Mouse (Mus musculus) forebrain, embryonic 10.5 days (tissue): ENCODE measurements around the gene Ly6g5b. TPM values are rescaled to one million over a fixed set of nuclear protein-coding genes. Genes with fewer than 3 reads are reported as not detected.
A peak's percentile ranks its signal among the peaks of the same experiment; 100 is the strongest.

ENCODE experiments used
- DNase-seq: peaks from one replicate; pipeline ENCODE4 v3.0.0-alpha.2; 2017; ENCODE audit warnings: low spot score; ENCODE audit errors: extremely low spot score
- H3K27ac ChIP-seq: fragments of 300-500 bp; sonication (generic); 2 replicates; pipeline ENCODE4 v1.5.1; 2016; ENCODE audit warnings: mild to moderate bottlenecking
- H3K27me3 ChIP-seq: fragments of 300-500 bp; sonication (generic); 2 replicates; pipeline ENCODE4 v1.6.1; 2016; ENCODE audit warnings: mild to moderate bottlenecking; ENCODE audit not compliant: poor library complexity, severe bottlenecking
- H3K36me3 ChIP-seq: fragments of 300-500 bp; sonication (generic); replicated peaks from 2 replicates; pipeline ENCODE4 v1.6.1; 2016; ENCODE audit warnings: mild to moderate bottlenecking, moderate library complexity
- H3K4me1 ChIP-seq: fragments of 300-500 bp; sonication (generic); 2 replicates; pipeline ENCODE4 v1.6.1; 2016
- H3K4me3 ChIP-seq: fragments of 300-500 bp; sonication (generic); 2 replicates; pipeline ENCODE4 v1.5.1; 2016; ENCODE audit warnings: mild to moderate bottlenecking, moderate library complexity
- H3K9me3 ChIP-seq: fragments of 300-500 bp; sonication (generic); 2 replicates; pipeline ENCODE4 v1.6.1; 2016; ENCODE audit warnings: mild to moderate bottlenecking, moderate library complexity
- WGBS: fragments of 180-500 bp; shearing (Covaris S2); methylation state at CpG from one replicate; pipeline ENCODE4 v1.1.7; 2016; 5-methylcytosine and 5-hydroxymethylcytosine counted together
- polyA plus RNA-seq: library from polyadenylated mRNA; unstranded; fragments of >200 nt; fragmentation: Nextera tagmentation; extraction: Ambion mirVana; gene quantifications from 2 replicates; pipeline ENCODE4 v1.2.1, GENCODE M21; 2016

Ly6g5b gene
- 1.2 and 1.4 TPM in 2 replicates for polyA plus RNA-seq

DNA sequence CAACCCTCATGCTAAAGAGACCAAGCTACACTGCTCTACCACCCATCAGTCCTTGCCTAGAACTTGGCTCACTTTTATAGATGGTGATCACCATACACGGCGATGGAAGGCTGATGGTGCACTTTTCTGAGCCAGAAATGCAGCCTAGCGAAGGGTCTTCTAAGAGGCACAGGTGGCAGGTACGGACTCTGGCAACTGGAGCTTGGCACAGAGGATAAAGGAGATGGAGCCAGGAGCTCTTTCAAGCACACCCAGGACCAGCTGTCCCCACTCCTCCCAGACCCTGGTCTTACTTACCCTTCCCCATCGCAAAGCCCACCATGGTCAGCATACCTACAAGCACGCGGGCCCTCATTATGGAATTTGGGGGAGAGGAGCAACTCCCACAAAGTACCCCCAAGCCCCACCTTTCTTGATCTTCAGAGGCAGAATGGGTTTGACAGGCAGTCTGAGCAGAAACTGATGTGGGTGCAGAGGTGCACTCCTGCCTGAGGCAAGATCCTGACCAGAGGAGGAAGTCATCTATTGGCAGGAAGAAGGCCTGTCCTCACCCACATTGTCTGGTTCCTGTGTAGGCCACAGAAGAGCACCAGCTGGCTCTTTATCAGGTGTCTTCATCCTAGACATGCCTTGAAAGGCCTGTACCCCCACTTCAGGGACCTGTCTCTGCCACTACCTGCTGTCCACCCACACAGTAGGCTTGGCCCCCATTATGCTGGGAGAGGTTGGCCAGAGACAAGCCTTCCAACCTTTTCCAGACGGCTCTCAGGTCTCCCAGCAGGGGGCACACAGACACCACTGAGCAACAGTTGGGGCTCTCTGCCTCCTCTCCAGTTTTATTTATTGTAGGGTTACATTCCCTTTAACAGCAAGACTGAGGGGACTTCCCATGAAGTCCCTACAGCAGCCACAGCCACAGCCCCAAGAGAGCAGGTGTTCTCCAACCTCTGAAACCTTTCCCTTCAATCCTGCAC is at the start of gene Ly6g5b:
TSS of gene Ly6g5b (minus strand) at position 383 of the 974 bp plus-strand sequence.
- H3K36me3 ChIP-seq: peaks cover 60% of the 10 kb centered on the region
- no peak for DNase-seq

DNA sequence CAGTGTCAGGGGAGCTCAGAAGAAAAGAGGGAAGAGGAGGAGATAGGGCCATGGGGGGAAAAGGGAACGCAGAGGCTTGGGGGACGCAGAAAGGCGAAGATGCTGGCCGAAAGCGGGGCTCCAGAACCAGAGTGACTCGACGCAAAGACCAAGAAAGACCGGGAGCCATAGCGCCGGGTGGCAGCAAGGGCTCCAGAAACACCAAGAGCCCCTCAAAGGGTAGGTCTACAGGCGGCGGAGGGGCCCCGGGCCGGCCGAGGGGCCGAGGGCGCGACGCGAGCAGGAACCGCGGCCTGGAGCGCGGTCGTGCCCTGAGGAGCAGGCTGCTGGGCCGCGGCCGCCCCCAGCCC is 49.0 kb upstream of the Ly6g5b start:
- 1% methylated on average over 27 of the region's 28 CpGs for WGBS

More for the DNA sequence above, at the start of gene Ly6g5b:
- Histone ChIP-seq H3K4me3 (no peak within 1 kb of the TSS; the same call in 1 of the 2 replicates), H3K9me3 (no peaks in the 10 kb centered on the region), H3K4me1 (peaks cover 9% of the 10 kb centered on the region), H3K27ac (no peak within 1 kb of the TSS), H3K27me3 (no peaks in the 10 kb centered on the region)
- 89% methylated on average over 8 of the region's 8 CpGs for WGBS

DNA sequence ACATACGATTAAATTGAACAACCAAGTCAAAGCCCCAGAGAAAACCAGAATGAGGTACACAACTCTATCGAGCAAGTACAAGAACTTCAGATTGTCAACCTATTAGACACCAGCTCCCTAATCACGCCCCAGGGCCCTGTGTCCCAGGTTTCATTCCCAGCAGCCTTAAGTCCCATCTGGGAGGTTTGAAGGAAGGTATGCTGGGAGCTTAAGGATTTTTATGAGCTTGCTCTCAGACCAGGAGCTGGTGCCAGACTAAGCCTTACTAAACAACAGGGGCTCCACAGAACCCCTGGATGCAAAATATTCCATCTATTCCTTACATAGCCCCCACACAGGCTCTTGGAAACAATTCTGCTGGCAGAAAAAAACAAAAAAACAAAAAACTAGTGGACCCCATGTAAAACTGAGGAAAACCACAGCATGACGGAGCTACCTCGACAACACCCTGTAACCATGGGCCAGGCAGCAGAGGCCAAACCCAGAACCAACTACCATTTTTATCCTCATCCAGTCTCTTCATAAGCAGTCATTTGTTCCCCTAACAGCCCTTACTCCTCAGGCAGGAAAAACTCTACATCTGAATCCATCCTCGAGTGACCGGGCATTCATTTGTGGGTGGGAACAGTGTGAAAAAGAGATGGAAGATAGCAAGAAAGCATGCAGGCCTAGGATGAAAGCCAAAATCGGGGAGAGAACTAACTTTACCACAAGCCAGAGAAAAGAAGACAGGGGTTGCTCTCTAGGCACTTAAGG is 48.3 kb upstream of the Ly6g5b start:
- Histone ChIP-seq H3K9me3 (no peaks in the 10 kb centered on the region), H3K27ac (peak overlapping the region; percentile 99), H3K27me3 (no peaks in the 10 kb centered on the region), H3K4me1 (peaks cover 38% of the 10 kb centered on the region), H3K36me3 (peaks cover 49% of the 10 kb centered on the region), H3K4me3 (peak overlapping the region; percentile 99)
- WGBS: 26% methylated on average over 8 of the region's 8 CpGs
- DNase-seq: no peak

More for the DNA sequence above, 49.0 kb upstream of the Ly6g5b start:
- Histone ChIP-seq H3K27ac (peak overlapping the region; percentile 99), H3K9me3 (no peaks in the 10 kb centered on the region), H3K4me1 (peaks cover 38% of the 10 kb centered on the region), H3K36me3 (peaks cover 42% of the 10 kb centered on the region), H3K4me3 (peak overlapping the region; percentile 99), H3K27me3 (no peaks in the 10 kb centered on the region)
- DNase-seq: no peak

DNA sequence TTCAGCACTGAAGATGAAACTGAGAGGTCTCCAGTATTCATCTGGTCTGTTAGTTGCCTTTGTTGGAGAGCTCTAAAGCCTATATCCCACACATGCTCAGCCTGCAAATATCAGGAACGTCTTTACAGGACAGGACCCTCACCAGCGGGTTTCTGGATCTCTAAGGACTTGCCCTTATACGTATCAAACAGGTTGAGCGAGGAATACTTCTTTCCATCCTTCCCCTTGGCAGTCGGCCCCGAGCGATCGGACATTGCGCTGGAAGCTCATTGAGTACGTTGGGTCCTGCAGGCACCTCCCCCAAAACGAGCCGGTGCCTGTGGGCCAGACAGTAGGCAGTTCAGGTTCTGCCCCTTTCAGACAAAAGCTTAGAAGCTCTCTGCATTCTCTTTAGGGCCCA is 47.5 kb upstream of the Ly6g5b start:
- H3K4me1 ChIP-seq: peaks cover 38% of the 10 kb centered on the region
- DNase-seq: no peak
- peak overlapping the region; percentile 99 for H3K27ac ChIP-seq
- peak overlapping the region; percentile 99 for H3K4me3 ChIP-seq
- H3K9me3 ChIP-seq: no peaks in the 10 kb centered on the region
- peaks cover 57% of the 10 kb centered on the region for H3K36me3 ChIP-seq
- WGBS: 73% methylated on average over 12 of the region's 12 CpGs
- H3K27me3 ChIP-seq: no peaks in the 10 kb centered on the region

DNA sequence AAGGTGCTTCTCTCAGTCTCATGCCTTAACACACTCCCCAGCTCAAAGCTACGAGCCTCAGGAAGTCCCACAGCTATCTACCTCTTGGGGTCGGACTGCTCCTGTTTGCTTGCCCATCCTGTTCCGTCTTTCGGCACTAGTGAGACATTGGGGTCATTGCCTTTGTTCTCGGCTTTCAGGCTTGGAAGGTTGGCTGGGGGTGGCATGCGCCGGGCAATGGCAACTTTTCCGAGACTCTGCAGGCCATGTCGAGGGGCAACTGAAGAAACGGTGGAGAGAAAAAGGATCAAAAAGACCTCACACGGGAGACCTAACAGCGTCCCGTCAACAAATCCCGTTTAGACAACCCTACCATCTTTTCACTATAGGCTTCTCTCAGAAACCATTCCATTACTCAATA is 46.9 kb upstream of the Ly6g5b start:
- Histone ChIP-seq H3K4me3 (peak overlapping the region; percentile 99), H3K4me1 (peaks cover 38% of the 10 kb centered on the region), H3K27ac (no peak overlapping the region), H3K27me3 (no peaks in the 10 kb centered on the region), H3K36me3 (peaks cover 63% of the 10 kb centered on the region), H3K9me3 (no peaks in the 10 kb centered on the region)
- WGBS: 86% methylated on average over 14 of the region's 14 CpGs
- DNase-seq: no peak

DNA sequence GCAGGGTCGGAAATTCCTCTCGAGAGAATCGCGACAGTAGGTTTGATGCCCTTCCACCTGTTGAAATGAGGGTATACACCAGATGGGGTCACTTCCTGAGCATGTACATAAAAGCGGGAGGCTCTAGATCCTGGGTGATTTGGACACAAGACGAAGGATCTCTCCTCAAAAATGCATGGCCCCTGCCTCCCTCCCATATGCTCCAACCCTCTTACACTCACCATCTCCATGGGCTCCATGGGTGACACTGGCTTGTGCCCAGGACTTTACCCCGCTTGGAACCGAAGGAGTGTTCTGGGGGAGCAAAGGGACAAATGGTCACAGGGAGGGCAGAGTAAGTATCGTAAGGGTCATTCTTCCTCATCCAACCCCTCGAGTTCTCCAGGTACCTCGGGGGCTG is 46.2 kb upstream of the Ly6g5b start:
- Histone ChIP-seq H3K27ac (no peak overlapping the region), H3K4me1 (peaks cover 35% of the 10 kb centered on the region), H3K9me3 (no peaks in the 10 kb centered on the region), H3K36me3 (peaks cover 70% of the 10 kb centered on the region), H3K27me3 (no peaks in the 10 kb centered on the region), H3K4me3 (peak overlapping the region; percentile 99)
- 92% methylated on average over 11 of the region's 11 CpGs for WGBS
- DNase-seq: no peak

DNA sequence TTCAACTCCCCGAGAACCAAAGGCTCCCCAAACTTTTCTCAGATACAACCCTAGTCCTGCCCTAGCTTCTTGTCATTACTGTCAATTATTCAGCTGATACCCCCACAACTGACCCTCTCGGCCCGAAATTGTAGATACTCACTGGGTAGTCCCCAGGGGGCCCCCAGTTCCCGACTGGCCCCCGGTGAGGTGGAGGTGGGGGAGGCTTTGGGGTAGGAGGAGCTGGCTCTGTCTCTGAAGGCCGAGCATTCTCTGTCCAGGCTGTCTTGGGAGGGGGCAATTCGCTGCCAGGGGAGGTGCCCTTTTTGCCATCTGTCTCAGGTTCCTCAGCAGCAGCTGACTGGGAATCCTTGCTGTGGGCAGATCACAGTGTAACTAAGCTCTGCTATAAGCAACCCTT is 44.4 kb upstream of the Ly6g5b start:
- H3K27me3 ChIP-seq: no peaks in the 10 kb centered on the region
- WGBS: 84% methylated on average over 7 of the region's 7 CpGs
- H3K4me3 ChIP-seq: no peak overlapping the region
- H3K27ac ChIP-seq: no peak overlapping the region
- no peaks in the 10 kb centered on the region for H3K9me3 ChIP-seq
- H3K36me3 ChIP-seq: peaks cover 88% of the 10 kb centered on the region
- peaks cover 26% of the 10 kb centered on the region for H3K4me1 ChIP-seq
- DNase-seq: no peak

DNA sequence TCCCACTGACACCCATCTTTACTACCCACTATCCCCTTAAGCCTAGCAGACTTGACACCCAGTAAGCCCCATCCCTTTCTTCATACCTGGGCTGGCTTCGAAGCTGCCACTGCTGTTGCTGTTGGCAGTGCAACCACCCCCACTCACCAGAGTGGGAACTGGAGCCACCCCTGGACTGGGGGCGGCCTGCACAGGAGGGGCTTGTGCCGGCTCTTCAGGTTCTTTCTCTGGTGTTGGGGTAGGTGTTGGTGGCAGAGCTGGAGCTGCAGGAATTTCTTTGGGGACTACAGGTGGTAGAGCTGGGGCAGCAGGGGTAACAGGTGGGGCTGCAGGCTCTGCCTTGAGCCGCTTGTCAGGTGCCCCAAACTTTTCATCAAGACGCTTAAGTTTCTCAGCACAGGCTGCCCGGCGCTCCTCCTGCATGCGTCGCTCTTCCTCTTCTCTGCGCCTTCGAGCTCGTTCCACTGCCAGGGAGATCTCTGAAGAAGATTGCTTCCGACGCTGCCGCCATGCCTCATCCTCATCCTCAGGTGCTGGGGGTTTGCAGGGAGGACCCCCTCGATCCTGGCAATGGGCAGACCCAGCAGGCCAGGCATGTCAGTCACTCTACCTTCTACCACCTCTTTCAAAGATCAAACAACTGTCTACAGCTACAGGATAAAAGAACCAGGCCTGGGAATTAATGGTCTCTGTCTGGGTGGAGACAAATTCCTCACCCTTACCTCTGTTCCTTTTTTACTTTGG is 43.8 kb upstream of the Ly6g5b start:
- WGBS: 97% methylated on average over 16 of the region's 16 CpGs
- no peak for DNase-seq
- Histone ChIP-seq H3K4me3 (no peak overlapping the region), H3K36me3 (peaks cover 94% of the 10 kb centered on the region), H3K9me3 (no peaks in the 10 kb centered on the region), H3K27ac (no peak overlapping the region), H3K27me3 (no peaks in the 10 kb centered on the region), H3K4me1 (peaks cover 26% of the 10 kb centered on the region)

DNA sequence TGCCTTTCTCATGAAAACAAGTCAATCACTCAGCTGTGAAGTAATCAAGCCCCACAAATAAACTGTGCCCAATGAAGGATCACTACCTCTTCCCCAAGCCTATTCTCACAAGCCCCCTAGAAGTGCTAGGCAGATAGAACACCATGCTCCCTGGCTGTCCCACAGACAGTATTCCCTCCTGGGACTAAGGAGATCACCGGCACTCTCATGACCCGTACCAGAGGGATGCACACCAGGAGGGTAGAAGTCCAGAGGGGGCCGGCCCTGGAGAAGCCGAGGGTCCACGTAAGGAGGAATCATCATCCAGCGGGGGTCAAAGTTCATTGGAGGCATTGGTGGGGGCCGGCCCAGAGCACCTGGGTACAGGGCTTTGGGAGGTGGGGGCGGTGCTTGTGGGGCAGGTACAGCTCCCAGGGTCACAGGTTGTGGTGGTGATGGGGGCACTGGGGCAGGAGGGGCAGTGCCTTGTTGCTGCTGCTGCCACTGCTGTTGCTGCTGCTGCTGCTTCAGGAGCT is 42.5 kb upstream of the Ly6g5b start:
- H3K4me1 ChIP-seq: peaks cover 17% of the 10 kb centered on the region

DNA sequence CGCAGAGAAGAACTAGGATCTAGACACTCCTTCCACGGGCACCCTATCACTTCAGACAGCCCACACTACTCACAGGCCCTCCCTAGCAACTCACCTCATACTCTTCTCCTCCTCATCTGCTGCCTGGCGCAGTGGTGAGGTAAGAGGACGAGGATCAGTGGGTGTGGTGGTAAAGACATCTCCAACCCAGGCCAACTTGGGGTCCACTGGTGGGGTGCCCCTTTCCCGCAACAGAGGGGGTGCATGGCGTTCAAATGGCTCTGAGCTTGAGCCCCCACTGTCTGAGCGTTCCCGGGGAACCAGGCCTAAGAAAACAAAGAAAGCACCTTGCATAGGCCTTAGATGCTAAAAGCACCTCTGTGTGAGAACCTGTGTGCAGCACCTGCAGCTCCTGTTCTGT is 42.0 kb upstream of the Ly6g5b start:
- Histone ChIP-seq H3K27me3 (no peaks in the 10 kb centered on the region), H3K9me3 (no peaks in the 10 kb centered on the region), H3K36me3 (peaks cover 100% of the 10 kb centered on the region), H3K4me1 (peaks cover 12% of the 10 kb centered on the region), H3K27ac (no peak overlapping the region), H3K4me3 (no peak overlapping the region)
- WGBS: 96% methylated on average over 8 of the region's 8 CpGs
- no peak for DNase-seq

More for the DNA sequence above, 42.5 kb upstream of the Ly6g5b start:
- 93% methylated on average over 8 of the region's 8 CpGs for WGBS
- Histone ChIP-seq H3K4me3 (no peak overlapping the region), H3K36me3 (peaks cover 100% of the 10 kb centered on the region), H3K27ac (no peak overlapping the region), H3K27me3 (no peaks in the 10 kb centered on the region), H3K9me3 (no peaks in the 10 kb centered on the region)
- no peak for DNase-seq

DNA sequence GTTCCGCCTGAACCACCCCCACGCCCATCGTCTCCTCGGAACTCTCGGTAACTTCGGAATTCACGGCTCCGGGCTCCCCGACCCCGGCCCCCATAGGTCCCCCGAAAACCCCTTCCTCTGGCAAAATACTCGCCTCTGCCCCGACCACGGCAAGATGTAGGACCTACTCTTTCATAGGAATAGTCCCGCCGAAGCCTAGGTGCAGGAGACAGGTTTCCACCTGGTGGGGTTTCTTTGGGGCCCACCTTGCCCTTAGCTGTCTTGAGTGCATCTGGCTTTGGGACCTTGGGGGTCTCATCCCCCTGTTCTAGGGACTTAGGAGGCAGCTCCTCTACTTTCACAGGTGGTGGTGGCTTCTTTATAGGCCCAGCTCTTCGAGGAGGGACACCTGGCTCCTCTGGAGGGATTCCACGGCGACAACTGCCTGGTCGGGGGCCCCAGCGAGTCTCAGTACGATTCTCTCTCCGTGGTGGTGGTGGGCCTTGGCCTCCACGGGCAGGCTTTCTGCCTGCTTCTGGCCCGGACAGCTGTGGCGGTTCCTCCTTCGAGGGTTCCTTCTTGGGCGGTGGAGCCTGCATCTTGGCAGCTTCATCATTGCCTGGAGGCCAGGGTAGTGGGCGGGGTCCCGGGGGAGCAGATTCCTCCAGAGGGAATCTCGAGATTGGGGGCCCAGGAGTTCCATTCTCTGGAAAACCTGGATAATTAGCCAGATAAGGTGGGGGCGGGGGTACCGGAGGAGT is 41.4 kb upstream of the Ly6g5b start:
- no peak overlapping the region for H3K27ac ChIP-seq
- H3K36me3 ChIP-seq: peaks cover 100% of the 10 kb centered on the region
- H3K4me1 ChIP-seq: peaks cover 6% of the 10 kb centered on the region
- no peaks in the 10 kb centered on the region for H3K9me3 ChIP-seq
- 93% methylated on average over 33 of the region's 33 CpGs for WGBS
- H3K27me3 ChIP-seq: no peaks in the 10 kb centered on the region
- no peak for DNase-seq
- peak overlapping the region; percentile 7; the same call in 1 of the 2 replicates for H3K4me3 ChIP-seq
